Mouse (Mus musculus): Measurements from ENCODE around the gene Sfxn2.

- TF ChIP-seq USF1 (IDR thresholded peaks at IDR 0.05; ENCODE audit: low read depth, low read length) (no peak), CTCF (IDR thresholded peaks at IDR 0.05 in 2 of 3, conservative IDR thresholded peaks at IDR 0.05 in 1 of 3; ENCODE audit: control insufficient read depth in 1 of 3, insufficient read depth in 1 of 3, low read depth in 2 of 3, low read length in 3 of 3, poor library complexity in 1 of 3, severe bottlenecking in 1 of 3) (no peak), TCF12 (IDR thresholded peaks at IDR 0.05; ENCODE audit: low read depth, low read length) (no peak), CHD1 (IDR thresholded peaks at IDR 0.05; ENCODE audit: low read depth, low read length) (no peak), TAL1 (IDR thresholded peaks at IDR 0.05; ENCODE audit: low read length) (no peak), TBP (IDR thresholded peaks at IDR 0.05; ENCODE audit: low read depth, low read length) (no peak), BHLHE40 (IDR thresholded peaks at IDR 0.05; ENCODE audit: borderline replicate concordance, low read depth, low read length) (no peak), ETS1 (IDR thresholded peaks at IDR 0.05; ENCODE audit: low read depth, low read length) (no peak), MAFK (IDR thresholded peaks at IDR 0.05; ENCODE audit: borderline replicate concordance, low read depth, low read length) (no peak), E2F4 (IDR thresholded peaks at IDR 0.05; ENCODE audit: borderline replicate concordance, low read depth, low read length) (no peak), KAT2A (conservative IDR thresholded peaks at IDR 0.05; ENCODE audit: low read depth, low read length) (no peak), EP300 (IDR thresholded peaks at IDR 0.05; ENCODE audit: low read depth in 1 of 2, low read length in 2 of 2) (no peak), ZNF384 (IDR thresholded peaks at IDR 0.05; ENCODE audit: low read depth, low read length) (no peak)
These were observed 39.6 kb upstream of the Sfxn2 start for GRCm38 (mm10) chr19:46533525-46533924.

All from MEL (cell line).